Mouse (Mus musculus): ENCODE data around the gene Trp53i13. TPM values are rescaled to one million over a fixed set of nuclear protein-coding genes. Genes with fewer than 3 reads are reported as not detected.

Gene Trp53i13
- polyA plus RNA-seq, 1 experiment from 2014 or later: 20.9 TPM

GRCm38 (mm10) chr11:77495507-77495906 lies 20.3 kb downstream of the Trp53i13 start:
- no peak for ATAC-seq (ENCODE audit: low FRiP score, low TSS enrichment)
- H3K9ac ChIP-seq (ENCODE audit: low read length): no peak overlapping the region
- DNase-seq (ENCODE audit: low spot score): no peak
- H3K4me1 ChIP-seq (replicated peaks; ENCODE audit: control insufficient read depth, insufficient read depth): peaks cover 17% of the 10 kb centered on the region
- no peaks in the 10 kb centered on the region for H3K9me3 ChIP-seq (ENCODE audit: control insufficient read depth, low read length)
- H3K27ac ChIP-seq (replicated peaks): 0 out of 2 replicates have a peak overlapping the region, but pooled peaks have one; percentile 4
- H3K36me3 ChIP-seq (ENCODE audit: control insufficient read depth, insufficient read depth, low read length): peaks cover 6% of the 10 kb centered on the region; the same call in 1 of the 2 replicates
- no peaks in the 10 kb centered on the region for H3K27me3 ChIP-seq (ENCODE audit: control insufficient read depth, insufficient read depth, low read length)
- no peak overlapping the region for H3K4me3 ChIP-seq (ENCODE audit: low read depth, low read length)
- no peak for TF ChIP-seq CTCF (IDR thresholded peaks at IDR 0.05; ENCODE audit: low read depth)
- no peak for TF ChIP-seq EP300 (optimal IDR thresholded peaks at IDR 0.05)
- no peak overlapping the region for H3K4me2 ChIP-seq (replicated peaks; ENCODE audit: low read depth)

GRCm38 (mm10) chr11:77494782-77495181 lies 21.0 kb downstream of the Trp53i13 start:
- WGBS: 66% methylated on average over 6 of the region's 6 CpGs
- no peaks in the 10 kb centered on the region for H3K27me3 ChIP-seq (ENCODE audit: control insufficient read depth, insufficient read depth, low read length)
- peaks cover under 1% of the 10 kb centered on the region; the same call in 1 of the 2 replicates for H3K36me3 ChIP-seq (ENCODE audit: control insufficient read depth, insufficient read depth, low read length)
- TF ChIP-seq EP300 (optimal IDR thresholded peaks at IDR 0.05) (no peak), CTCF (IDR thresholded peaks at IDR 0.05; ENCODE audit: low read depth) (no peak)
- 0 out of 2 replicates have a peak overlapping the region, but pooled peaks have one; percentile 8 for H3K27ac ChIP-seq (replicated peaks)
- H3K4me2 ChIP-seq (replicated peaks; ENCODE audit: low read depth): peak overlapping the region; percentile 91
- H3K9ac ChIP-seq (ENCODE audit: low read length): 0 out of 2 replicates have a peak overlapping the region, but pooled peaks have one; percentile 91
- ATAC-seq (ENCODE audit: low FRiP score, low TSS enrichment): no peak
- peak overlapping the region; percentile 82; the same call in 1 of the 2 replicates for H3K4me3 ChIP-seq (ENCODE audit: low read depth, low read length)
- DNase-seq (ENCODE audit: low spot score): no peak
- H3K4me1 ChIP-seq (replicated peaks; ENCODE audit: control insufficient read depth, insufficient read depth): peaks cover 16% of the 10 kb centered on the region
- H3K9me3 ChIP-seq (ENCODE audit: control insufficient read depth, low read length): no peaks in the 10 kb centered on the region

- Histone ChIP-seq H3K4me3 (ENCODE audit: low read depth, low read length) (peak overlapping the region; percentile 82), H3K36me3 (ENCODE audit: control insufficient read depth, insufficient read depth, low read length) (no peaks in the 10 kb centered on the region; the same call in 1 of the 2 replicates), H3K9me3 (ENCODE audit: control insufficient read depth, low read length) (no peaks in the 10 kb centered on the region), H3K27me3 (ENCODE audit: control insufficient read depth, insufficient read depth, low read length) (no peaks in the 10 kb centered on the region), H3K27ac (replicated peaks) (peak overlapping the region; percentile 95), H3K4me2 (replicated peaks; ENCODE audit: low read depth) (peak overlapping the region; percentile 91), H3K9ac (ENCODE audit: low read length) (peak overlapping the region; percentile 91), H3K4me1 (replicated peaks; ENCODE audit: control insufficient read depth, insufficient read depth) (peaks cover 16% of the 10 kb centered on the region)
- TF ChIP-seq EP300 (optimal IDR thresholded peaks at IDR 0.05) (no peak), CTCF (IDR thresholded peaks at IDR 0.05; ENCODE audit: low read depth) (no peak)
- no peak for ATAC-seq (ENCODE audit: low FRiP score, low TSS enrichment)
- no peak for DNase-seq (ENCODE audit: low spot score)
- WGBS: 26% methylated on average over 4 of the region's 4 CpGs
Observed at GRCm38 (mm10) chr11:77494344-77494676, 21.5 kb downstream of the Trp53i13 start.

- no peaks in the 10 kb centered on the region for H3K9me3 ChIP-seq (ENCODE audit: control insufficient read depth, low read length)
- TF ChIP-seq CTCF (IDR thresholded peaks at IDR 0.05; ENCODE audit: low read depth) (peak; percentile 33; the same call in 1 of the 2 replicates), EP300 (optimal IDR thresholded peaks at IDR 0.05) (no peak)
- peak; percentile 40 for ATAC-seq (ENCODE audit: low FRiP score, low TSS enrichment)
- H3K27ac ChIP-seq (replicated peaks): peak within 1 kb of the TSS; percentile 95
- no peaks in the 10 kb centered on the region for H3K27me3 ChIP-seq (ENCODE audit: control insufficient read depth, insufficient read depth, low read length)
- H3K4me3 ChIP-seq (ENCODE audit: low read depth, low read length): peak within 1 kb of the TSS; percentile 82
- peak within 1 kb of the TSS; percentile 91 for H3K9ac ChIP-seq (ENCODE audit: low read length)
- H3K36me3 ChIP-seq (ENCODE audit: control insufficient read depth, insufficient read depth, low read length): no peaks in the 10 kb centered on the region
- H3K4me1 ChIP-seq (replicated peaks; ENCODE audit: control insufficient read depth, insufficient read depth): peaks cover 18% of the 10 kb centered on the region
- H3K4me2 ChIP-seq (replicated peaks; ENCODE audit: low read depth): peak within 1 kb of the TSS; percentile 91
- DNase-seq (ENCODE audit: low spot score): peak; percentile 59
- under 1% methylated on average over 48 of the region's 74 CpGs for WGBS
Observed at GRCm38 (mm10) chr11:77493512-77494343, 22.1 kb downstream of the Trp53i13 start, which contains the start of gene Git1. Gene Git1, plus strand, starts transcription at chr11:77493562.

- DNase-seq (ENCODE audit: low spot score) (peak; percentile 96), ATAC-seq (ENCODE audit: low FRiP score, low TSS enrichment) (peak; percentile 78)
- TF ChIP-seq EP300 (optimal IDR thresholded peaks at IDR 0.05) (no peak), CTCF (IDR thresholded peaks at IDR 0.05; ENCODE audit: low read depth) (peak; percentile 40; the same call in 1 of the 2 replicates)
- Histone ChIP-seq H3K9ac (ENCODE audit: low read length) (peak overlapping the region; percentile 91), H3K9me3 (ENCODE audit: control insufficient read depth, low read length) (no peaks in the 10 kb centered on the region), H3K27ac (replicated peaks) (peak overlapping the region; percentile 95), H3K4me2 (replicated peaks; ENCODE audit: low read depth) (peak overlapping the region; percentile 91), H3K27me3 (ENCODE audit: control insufficient read depth, insufficient read depth, low read length) (no peaks in the 10 kb centered on the region), H3K4me1 (replicated peaks; ENCODE audit: control insufficient read depth, insufficient read depth) (peaks cover 19% of the 10 kb centered on the region), H3K36me3 (ENCODE audit: control insufficient read depth, insufficient read depth, low read length) (no peaks in the 10 kb centered on the region), H3K4me3 (ENCODE audit: low read depth, low read length) (peak overlapping the region; percentile 53)
- WGBS: under 1% methylated on average over 29 of the region's 32 CpGs
Observed at GRCm38 (mm10) chr11:77492911-77493332, 22.9 kb downstream of the Trp53i13 start.

Measured in stomach, postnatal 0 days (tissue).